Mouse (Mus musculus): ENCODE results near the gene Ddx4.

GRCm38 (mm10) chr13:112667215-112667614, 14.9 kb upstream of the Ddx4 start:
- TF ChIP-seq CTCF (IDR thresholded peaks at IDR 0.05; ENCODE audit: borderline replicate concordance, insufficient read depth, low read length): no peak
- TF ChIP-seq POLR2A (IDR thresholded peaks at IDR 0.05; ENCODE audit: low read depth, low read length): no peak
